ENCODE assay signal across 13 mouse cellular contexts in the genomic region with DNA sequence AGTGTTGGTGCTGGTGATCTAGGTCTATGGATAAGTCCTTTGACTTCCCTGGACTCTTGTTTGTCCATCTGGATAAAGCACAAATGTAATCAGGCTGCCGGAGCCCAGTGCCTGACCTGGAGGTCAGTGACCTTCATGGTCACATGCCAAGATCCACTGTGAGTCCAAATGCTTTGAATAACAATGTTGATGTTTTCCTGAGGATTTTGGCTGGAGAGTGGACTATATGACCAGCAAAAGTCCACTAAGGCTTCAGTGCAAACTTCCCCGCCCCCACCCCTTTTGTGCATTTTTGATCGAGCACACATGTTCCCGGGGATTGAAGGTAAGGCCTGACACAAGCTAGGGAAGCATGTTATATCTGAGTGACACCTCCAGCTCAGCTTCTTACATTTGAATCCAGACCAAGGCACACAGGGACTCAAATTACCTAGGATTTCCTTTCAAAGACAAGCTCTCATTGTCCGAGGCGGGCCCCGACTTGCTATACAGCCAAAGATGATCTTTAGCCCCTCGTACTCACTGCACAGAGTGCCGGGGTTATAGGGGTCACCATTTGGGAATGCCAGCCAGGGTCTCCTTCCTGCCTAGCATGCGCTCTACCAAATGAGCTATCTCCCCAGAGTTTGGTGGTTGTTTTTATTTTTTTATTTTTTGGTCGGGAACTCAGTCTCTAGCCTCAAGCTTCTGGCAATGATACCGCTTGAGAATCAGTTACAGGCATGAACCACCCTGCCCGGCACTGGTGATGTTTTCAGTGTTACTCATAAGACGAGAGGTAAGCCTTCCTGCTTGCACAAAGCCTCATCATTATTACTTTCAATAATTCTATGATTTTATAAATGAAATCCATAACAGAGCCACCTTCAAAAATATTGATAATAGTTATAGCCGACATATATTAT. TPM values are rescaled to one million over a fixed set of nuclear protein-coding genes. Genes with fewer than 3 reads are reported as not detected.
DNase-seq lines count a peak whose midpoint lies in the region; ATAC-seq and TF ChIP-seq lines count a peak whose summit lies in the region.
"Had no signal": no experiment of that assay in that cellular context is flagged by ENCODE, and none has a peak within 500 bp of the region (broad histone marks: within the 10 kb centered on the region; RNA-seq: fewer than 3 reads in every experiment).

No protein-coding gene starts in this region.

- H3K36me3 ChIP-seq in hindbrain, embryonic 10.5 days = no peaks in the 10 kb centered on the region
- no peaks in the 10 kb centered on the region for H3K36me3 ChIP-seq in hindbrain, embryonic 13.5 days
- H3K36me3 ChIP-seq: stomach, embryonic 15.5 days had no signal

- WGBS in hindbrain, embryonic 10.5 days = 26% methylated on average over 15 of the region's 15 CpGs
- whole genome bisulfite sequencing in hindbrain, embryonic 13.5 days = 45% methylated on average over 15 of the region's 15 CpGs

- TF ChIP-seq POLR2A in embryonic fibroblast, embryonic 13.5 days (IDR thresholded peaks at IDR 0.05; ENCODE audit: low read depth, low read length) = no peak

- no peak overlapping the region for H3K4me2 ChIP-seq in hindbrain, embryonic 13.5 days
- H3K4me2 ChIP-seq: lung, embryonic 14.5 days; stomach, embryonic 15.5 days had no signal

- DNase-seq in hindbrain, embryonic 10.5 days (ENCODE audit: low spot score) = peak; percentile 59
- DNase-seq in adipocyte (ENCODE audit: low spot score) = peak; percentile 79
- DNase-seq in kidney, postnatal 4 days = peak; percentile 61 to 74
- DNase-seq in gastrocnemius, postnatal 10 days = no peak
- DNase-seq in right cerebral cortex, postnatal 36 days (ENCODE audit: low spot score in 2 of 2) = no peak
- DNase-seq in spleen, postnatal 14 days (ENCODE audit: low spot score in 2 of 2) = no peak
- DNase-seq: gastrocnemius, postnatal 36 days; lung, embryonic 14.5 days had no signal

- peaks cover 29% of the 10 kb centered on the region for H3K4me1 ChIP-seq in hindbrain, embryonic 10.5 days (replicated peaks)
- H3K4me1 ChIP-seq in hindbrain, embryonic 13.5 days (replicated peaks) = no peaks in the 10 kb centered on the region
- H3K4me1 ChIP-seq in embryonic fibroblast, embryonic 13.5 days (ENCODE audit: control insufficient read depth, insufficient read depth, low read length) = peaks cover 17% of the 10 kb centered on the region

- H3K27me3 ChIP-seq in hindbrain, embryonic 10.5 days (ENCODE audit: insufficient read depth, poor library complexity, severe bottlenecking) = no peaks in the 10 kb centered on the region
- no peaks in the 10 kb centered on the region for H3K27me3 ChIP-seq in hindbrain, embryonic 13.5 days
- H3K27me3 ChIP-seq: stomach, embryonic 15.5 days had no signal

- TF ChIP-seq CTCF in embryonic fibroblast, embryonic 13.5 days (IDR thresholded peaks at IDR 0.05; ENCODE audit: borderline replicate concordance, insufficient read depth, low read length) = no peak

- no peak for ATAC-seq in hindbrain, embryonic 13.5 days (ENCODE audit: low FRiP score)
- ATAC-seq: activated CD4-positive, CD25-positive, alpha-beta regulatory T cell, adult 4 months; intestine, postnatal 0 days had no signal

- H3K9me3 ChIP-seq in hindbrain, embryonic 10.5 days = no peaks in the 10 kb centered on the region
- H3K9me3 ChIP-seq in hindbrain, embryonic 13.5 days = no peaks in the 10 kb centered on the region
- H3K9me3 ChIP-seq: stomach, embryonic 15.5 days had no signal

- no peak overlapping the region for H3K4me3 ChIP-seq in hindbrain, embryonic 10.5 days
- H3K4me3 ChIP-seq in hindbrain, embryonic 13.5 days = no peak overlapping the region
- H3K4me3 ChIP-seq in embryonic fibroblast, embryonic 13.5 days (ENCODE audit: insufficient read depth, low read length) = no peak overlapping the region
- H3K4me3 ChIP-seq: stomach, embryonic 15.5 days had no signal

- peak overlapping the region; percentile 66; the same call in 1 of the 2 replicates for H3K27ac ChIP-seq in hindbrain, embryonic 10.5 days
- H3K27ac ChIP-seq in hindbrain, embryonic 13.5 days = no peak overlapping the region
- H3K27ac ChIP-seq in embryonic fibroblast, embryonic 13.5 days (ENCODE audit: insufficient read depth, low read length) = peak overlapping the region; percentile 94
- H3K27ac ChIP-seq: stomach, embryonic 15.5 days had no signal

- no peak overlapping the region for H3K9ac ChIP-seq in hindbrain, embryonic 13.5 days
- H3K9ac ChIP-seq: lung, embryonic 14.5 days; stomach, embryonic 15.5 days had no signal

RNA-seq across cellular contexts. Expression of a gene that starts 47.3 kb away (rescaled TPM):
- polyA plus RNA-seq in hindbrain, embryonic 10.5 days (2016; fragmentation: Nextera tagmentation; extraction: Ambion mirVana) = 918 and 954 TPM in 2 replicates
- 633 and 654 TPM in 2 replicates for polyA plus RNA-seq in hindbrain, embryonic 13.5 days (2015; fragmentation: Nextera tagmentation; extraction: Ambion mirVana)
- polyA plus RNA-seq in embryonic fibroblast, embryonic 13.5 days (2011; ENCODE audit: insufficient read length, low read depth, missing spikeins) = 720 and 799 TPM in 2 replicates
- 100 to 1,000 TPM in 1 of 2 experiments, 10 to 100 TPM in 1; 96.7 to 113 TPM for total RNA-seq in gastrocnemius, postnatal 10 days (2021)

Comparison
In these comparisons a context has a peak if more than half of its experiments do, and no peak if none do; other contexts are left out.
1. DNase-seq: peak in hindbrain, embryonic 10.5 days (single experiment), adipocyte (single experiment) and kidney, postnatal 4 days (2 of 2); none in gastrocnemius, postnatal 10 days (single experiment), right cerebral cortex, postnatal 36 days (0 of 2) and spleen, postnatal 14 days (0 of 2).